Mouse (Mus musculus) midbrain, embryonic 14.5 days (tissue): ENCODE data around the gene Wipf2. TPM values are rescaled to one million over a fixed set of nuclear protein-coding genes. Genes with fewer than 3 reads are reported as not detected.

Source experiments
- ATAC-seq: fragments of 200-750 bp; cut with Nextera tagmentation; 2 replicates; pipeline ENCODE4 v1.8.0; 2017; ENCODE audit warnings: moderate number of reproducible peaks, moderate library complexity; ENCODE audit not compliant: low FRiP score, low TSS enrichment
- DNase-seq: peaks from one replicate; pipeline ENCODE4 v3.0.0-alpha.2; 2015
- H3K27ac ChIP-seq: fragments of 300-500 bp; sonication (generic); replicated peaks from 2 replicates; pipeline ENCODE4 v1.5.1; 2014; ENCODE audit warnings: mild to moderate bottlenecking, low read depth, low read length, moderate library complexity
- H3K27me3 ChIP-seq: fragments of 300-500 bp; sonication (generic); 2 replicates; pipeline ENCODE4 v1.6.1; 2014; ENCODE audit warnings: low read length, control low read depth, mixed read lengths; ENCODE audit not compliant: control insufficient read depth, insufficient read depth
- H3K36me3 ChIP-seq: fragments of 300-500 bp; sonication (generic); 2 replicates; pipeline ENCODE4 v1.6.1; 2014; ENCODE audit warnings: low read length, control low read depth; ENCODE audit not compliant: control insufficient read depth, insufficient read depth
- H3K4me1 ChIP-seq: fragments of 300-500 bp; sonication (generic); 2 replicates; pipeline ENCODE4 v1.6.1; 2014; ENCODE audit warnings: mild to moderate bottlenecking, antibody characterized with exemption, low read length, control low read depth; ENCODE audit not compliant: control insufficient read depth, insufficient read depth
- H3K4me2 ChIP-seq: fragments of 300-500 bp; sonication (generic); 2 replicates; pipeline ENCODE4 v1.6.1; 2014; ENCODE audit warnings: mild to moderate bottlenecking, low read length, moderate library complexity
- H3K4me3 ChIP-seq: fragments of 300-500 bp; sonication (generic); replicated peaks from 2 replicates; pipeline ENCODE4 v1.5.1; 2014; ENCODE audit warnings: low read depth, low read length
- H3K9ac ChIP-seq: fragments of 300-500 bp; sonication (generic); replicated peaks from 2 replicates; pipeline ENCODE4 v1.6.1; 2014; ENCODE audit warnings: mild to moderate bottlenecking, low read length, moderate library complexity
- H3K9me3 ChIP-seq: fragments of 300-500 bp; sonication (generic); 2 replicates; pipeline ENCODE4 v1.6.1; 2016; ENCODE audit warnings: low read length, control low read depth, mixed read lengths; ENCODE audit not compliant: control insufficient read depth
- WGBS: fragments of 180-500 bp; shearing (Covaris S2); extraction: QIAGEN DNeasy Blood & Tissue Kit; methylation state at CpG from one replicate; pipeline ENCODE4 v1.1.7; 2014; 5-methylcytosine and 5-hydroxymethylcytosine counted together
- polyA plus RNA-seq: library from polyadenylated mRNA; unstranded; fragments of >200 nt; fragmentation: Nextera tagmentation; extraction: Ambion mirVana; gene quantifications from 2 replicates; pipeline ENCODE4 v1.2.1, GENCODE M21; 2014

The Wipf2 gene
- polyA plus RNA-seq, 1 experiment from 2014 or later = 5.4 TPM

DNA sequence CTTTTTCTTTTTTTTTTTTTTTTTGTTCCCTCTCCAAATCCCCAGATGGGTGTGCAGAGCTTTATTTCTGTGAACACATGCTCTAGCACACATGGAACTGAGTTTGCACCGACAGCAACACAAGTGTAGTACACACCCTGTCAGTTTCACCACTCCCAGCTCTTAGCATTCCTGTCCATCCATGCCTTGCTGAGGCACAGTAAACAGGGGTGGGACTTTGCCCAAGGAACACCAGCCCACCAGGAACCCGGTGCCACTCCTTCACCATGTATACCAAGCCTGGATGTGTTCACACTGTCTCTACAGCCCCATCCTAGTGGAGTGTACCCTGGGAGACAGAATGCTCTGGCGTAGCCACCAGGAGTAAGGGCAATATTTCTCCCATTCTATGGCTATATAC is 27.7 kb upstream of the Wipf2 start:
- DNase-seq (no peak), ATAC-seq (no peak)
- Histone ChIP-seq H3K27me3 (no peaks in the 10 kb centered on the region), H3K4me1 (peaks cover 20% of the 10 kb centered on the region), H3K36me3 (peaks cover 39% of the 10 kb centered on the region), H3K9ac (no peak overlapping the region), H3K4me3 (no peak overlapping the region; the same call in 1 of the 2 replicates), H3K4me2 (no peak overlapping the region), H3K27ac (no peak overlapping the region), H3K9me3 (no peaks in the 10 kb centered on the region)
- WGBS = 66% methylated on average over 3 of the region's 3 CpGs

DNA sequence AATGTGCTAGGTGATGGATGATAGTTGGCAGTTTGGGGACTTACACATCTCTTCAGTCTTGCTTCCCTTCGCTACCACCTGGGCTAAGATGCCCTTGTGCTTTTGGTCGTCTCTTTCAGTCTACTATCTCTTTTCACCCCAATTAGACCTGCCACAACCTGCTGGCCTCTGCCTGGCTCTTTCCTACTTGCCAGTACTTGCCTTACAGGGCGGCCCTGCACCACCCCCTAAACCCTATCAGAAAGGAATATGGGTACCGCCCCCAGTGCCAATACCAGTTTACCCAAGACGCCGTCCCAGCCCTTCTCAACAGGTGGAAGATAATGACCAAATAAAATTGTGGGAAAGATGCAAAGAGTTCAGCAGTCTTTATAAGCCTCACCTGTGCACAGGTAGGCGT is 27.3 kb upstream of the Wipf2 start:
- ATAC-seq (0 out of 2 replicates have a peak, but pooled peaks have one; percentile 25), DNase-seq (no peak)
- Histone ChIP-seq H3K4me3 (peak overlapping the region; percentile 73), H3K4me2 (peak overlapping the region; percentile 97), H3K27me3 (no peaks in the 10 kb centered on the region), H3K27ac (peak overlapping the region; percentile 73; the same call in 1 of the 2 replicates), H3K9ac (no peak overlapping the region; the same call in 1 of the 2 replicates), H3K4me1 (peaks cover 20% of the 10 kb centered on the region), H3K36me3 (peaks cover 36% of the 10 kb centered on the region), H3K9me3 (no peaks in the 10 kb centered on the region)
- 31% methylated on average over 7 of the region's 7 CpGs for WGBS

DNA sequence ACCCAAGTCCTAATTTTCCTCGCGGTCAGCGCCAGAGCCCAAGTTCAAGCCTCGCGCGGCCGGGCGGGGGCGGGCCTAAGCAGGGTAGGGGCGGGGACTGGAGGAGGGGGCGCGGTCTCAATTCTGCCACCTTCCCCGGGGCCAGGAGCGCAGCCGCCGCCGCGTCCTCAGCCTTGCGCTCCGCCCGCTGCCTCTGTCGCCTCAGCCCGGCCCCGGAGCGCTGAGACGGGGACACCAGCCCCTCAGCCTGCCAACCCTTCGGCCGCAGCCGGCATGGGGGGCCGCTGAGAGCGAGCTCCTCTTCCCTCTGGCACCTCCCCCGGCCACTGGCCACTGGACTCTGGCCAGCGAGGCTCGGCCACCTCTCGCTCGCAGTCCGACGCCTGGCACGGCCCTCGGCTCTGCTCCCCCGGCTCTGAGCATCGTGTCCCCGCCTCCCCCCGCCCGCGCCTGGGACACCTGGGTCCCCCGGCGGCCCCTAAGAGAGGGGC is 26.7 kb upstream of the Wipf2 start, which contains the start of gene Rapgefl1:
Gene Rapgefl1, plus strand, starts transcription at position 135 of the 491 bp plus-strand sequence.
- Histone ChIP-seq H3K9ac (peak within 1 kb of the TSS; percentile 73), H3K4me2 (peak within 1 kb of the TSS; percentile 97), H3K27ac (peak within 1 kb of the TSS; percentile 73), H3K4me3 (peak within 1 kb of the TSS; percentile 73), H3K27me3 (no peaks in the 10 kb centered on the region), H3K4me1 (peaks cover 20% of the 10 kb centered on the region), H3K9me3 (no peaks in the 10 kb centered on the region), H3K36me3 (peaks cover 30% of the 10 kb centered on the region)
- DNase-seq = peak; percentile 89
- WGBS = under 1% methylated on average over 48 of the region's 48 CpGs
- ATAC-seq = peak; percentile 88

DNA sequence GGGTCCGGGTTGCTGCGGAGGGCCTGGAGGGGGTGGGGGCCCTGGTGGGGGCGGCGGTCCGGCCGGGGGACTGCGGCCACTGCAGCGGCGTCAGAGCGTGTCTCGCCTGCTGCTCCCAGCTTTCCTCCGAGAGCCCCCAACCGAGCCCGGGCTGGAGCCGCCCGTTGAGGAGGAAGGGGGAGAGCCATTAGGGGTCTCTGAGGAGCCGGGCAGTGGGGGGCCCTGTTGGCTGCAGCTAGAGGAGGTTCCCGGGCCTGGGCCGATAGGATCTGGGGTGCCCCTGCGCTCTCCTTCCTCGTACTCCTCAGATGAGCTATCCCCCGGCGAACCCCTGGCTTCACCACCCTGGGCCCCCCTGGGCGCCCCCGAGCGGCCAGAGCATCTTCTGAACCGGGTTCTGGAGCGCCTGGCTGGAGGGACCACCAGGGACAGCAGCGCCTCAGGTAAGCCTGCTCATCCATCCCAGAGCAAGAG is 26.2 kb upstream of the Wipf2 start:
- ATAC-seq (peak; percentile 37), DNase-seq (peak; percentile 55)
- peak overlapping the region; percentile 73; the same call in 1 of the 2 replicates for H3K27ac ChIP-seq
- H3K9me3 ChIP-seq = no peaks in the 10 kb centered on the region
- H3K4me3 ChIP-seq = peak overlapping the region; percentile 73
- peaks cover 25% of the 10 kb centered on the region for H3K36me3 ChIP-seq
- WGBS = under 1% methylated on average over 25 of the region's 29 CpGs
- no peaks in the 10 kb centered on the region for H3K27me3 ChIP-seq
- peak overlapping the region; percentile 73 for H3K9ac ChIP-seq
- H3K4me1 ChIP-seq = peaks cover 20% of the 10 kb centered on the region
- H3K4me2 ChIP-seq = peak overlapping the region; percentile 97

DNA sequence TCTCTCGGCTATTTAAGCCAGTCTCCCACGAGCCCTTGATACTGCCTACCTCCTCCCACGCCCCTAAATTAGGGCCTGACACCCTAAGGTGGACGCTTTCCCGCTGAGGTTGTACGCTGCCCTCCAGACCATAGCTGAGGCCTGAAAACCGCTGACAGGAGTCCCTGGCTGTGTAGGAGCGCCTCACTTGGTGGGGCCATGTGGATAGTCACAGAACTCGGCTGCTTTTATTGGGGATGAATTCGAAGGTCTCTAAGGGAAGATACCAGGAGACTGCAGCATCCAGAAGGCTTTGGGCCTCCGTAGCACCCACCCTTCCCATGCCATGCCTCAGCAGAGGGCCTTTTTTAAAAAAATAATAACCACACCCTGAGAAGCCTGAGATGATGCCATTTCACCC is 25.5 kb upstream of the Wipf2 start:
- Histone ChIP-seq H3K4me1 (peaks cover 20% of the 10 kb centered on the region), H3K9me3 (no peaks in the 10 kb centered on the region), H3K4me3 (peak overlapping the region; percentile 73), H3K27ac (no peak overlapping the region), H3K27me3 (no peaks in the 10 kb centered on the region), H3K9ac (peak overlapping the region; percentile 73; the same call in 1 of the 2 replicates), H3K36me3 (peaks cover 18% of the 10 kb centered on the region), H3K4me2 (peak overlapping the region; percentile 97)
- DNase-seq (no peak), ATAC-seq (no peak)
- WGBS = 52% methylated on average over 11 of the region's 11 CpGs

DNA sequence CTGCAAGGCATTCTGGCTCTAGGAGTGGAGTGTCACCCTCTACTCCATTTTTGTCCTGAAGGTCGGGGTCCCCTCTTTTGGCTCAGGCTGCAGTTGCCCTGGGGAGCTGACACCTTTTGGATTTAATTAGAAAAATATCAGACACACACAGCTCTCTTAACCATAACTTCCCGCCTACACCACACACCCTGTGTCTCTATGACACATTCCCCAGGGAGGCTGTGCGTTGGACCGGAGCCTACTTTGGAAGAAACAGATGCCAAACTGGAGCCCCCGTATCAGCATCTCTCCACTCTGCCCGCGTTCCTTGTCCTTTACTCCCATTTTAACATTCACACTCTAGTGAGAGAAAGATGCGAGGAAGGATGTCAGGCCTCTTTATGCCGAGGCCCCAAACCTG is 24.9 kb upstream of the Wipf2 start:
- WGBS = 68% methylated on average over 9 of the region's 9 CpGs
- no peaks in the 10 kb centered on the region for H3K9me3 ChIP-seq
- H3K27me3 ChIP-seq = no peaks in the 10 kb centered on the region
- H3K36me3 ChIP-seq = peaks cover 12% of the 10 kb centered on the region
- H3K4me2 ChIP-seq = peak overlapping the region; percentile 97
- H3K27ac ChIP-seq = no peak overlapping the region
- peaks cover 20% of the 10 kb centered on the region for H3K4me1 ChIP-seq
- no peak overlapping the region for H3K4me3 ChIP-seq
- DNase-seq = no peak
- no peak for ATAC-seq
- H3K9ac ChIP-seq = no peak overlapping the region

DNA sequence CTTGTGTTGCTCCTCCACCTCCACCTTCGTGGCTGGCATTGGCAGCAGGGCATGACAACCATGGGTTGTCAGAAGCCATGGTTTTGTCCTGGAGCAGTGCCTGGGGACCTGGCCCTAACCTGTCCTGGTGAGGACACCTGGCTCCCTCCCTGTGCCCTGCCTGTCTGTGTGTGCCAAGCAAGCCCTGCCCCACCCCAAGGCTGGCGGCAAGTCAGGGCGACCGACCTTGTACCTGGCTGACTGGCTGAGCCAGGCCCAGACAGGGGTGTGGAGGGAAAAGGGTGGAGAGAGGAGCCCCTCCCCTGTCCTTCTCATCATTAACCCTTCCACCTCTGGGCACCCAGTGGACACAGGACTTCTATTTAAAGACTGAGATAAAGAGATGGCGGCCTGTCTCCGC is 24.0 kb upstream of the Wipf2 start:
- Histone ChIP-seq H3K9ac (no peak overlapping the region), H3K4me3 (no peak overlapping the region), H3K4me2 (no peak overlapping the region), H3K27me3 (no peaks in the 10 kb centered on the region), H3K9me3 (no peaks in the 10 kb centered on the region), H3K36me3 (peaks cover 3% of the 10 kb centered on the region; the same call in 1 of the 2 replicates), H3K27ac (no peak overlapping the region), H3K4me1 (peaks cover 19% of the 10 kb centered on the region)
- ATAC-seq = no peak
- DNase-seq = no peak
- 49% methylated on average over 6 of the region's 6 CpGs for WGBS

DNA sequence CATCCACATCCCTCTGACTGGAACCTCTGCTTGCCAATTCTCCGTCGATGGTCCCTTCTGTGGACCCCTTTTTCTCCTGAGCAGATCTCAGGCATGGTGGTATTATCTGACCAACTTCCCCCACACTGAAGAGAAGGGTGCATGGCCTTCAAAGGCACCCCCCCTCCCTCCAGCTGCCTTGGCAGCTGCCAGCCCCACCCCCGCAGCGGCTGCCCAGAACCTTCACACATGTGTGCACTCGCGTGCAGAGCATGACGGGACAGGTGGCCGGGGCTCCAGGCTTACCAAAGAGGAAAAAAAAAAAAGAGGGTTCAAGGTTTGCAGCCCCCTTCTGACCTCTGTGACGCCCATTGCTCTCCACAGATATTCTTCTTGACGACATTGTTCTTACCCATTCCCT is 23.5 kb upstream of the Wipf2 start:
- H3K27me3 ChIP-seq = no peaks in the 10 kb centered on the region
- H3K4me1 ChIP-seq = peaks cover 15% of the 10 kb centered on the region
- no peak overlapping the region for H3K4me2 ChIP-seq
- no peak for DNase-seq
- no peak overlapping the region for H3K9ac ChIP-seq
- H3K36me3 ChIP-seq = no peaks in the 10 kb centered on the region
- ATAC-seq = no peak
- H3K4me3 ChIP-seq = no peak overlapping the region
- H3K9me3 ChIP-seq = no peaks in the 10 kb centered on the region
- 65% methylated on average over 10 of the region's 10 CpGs for WGBS
- H3K27ac ChIP-seq = no peak overlapping the region

DNA sequence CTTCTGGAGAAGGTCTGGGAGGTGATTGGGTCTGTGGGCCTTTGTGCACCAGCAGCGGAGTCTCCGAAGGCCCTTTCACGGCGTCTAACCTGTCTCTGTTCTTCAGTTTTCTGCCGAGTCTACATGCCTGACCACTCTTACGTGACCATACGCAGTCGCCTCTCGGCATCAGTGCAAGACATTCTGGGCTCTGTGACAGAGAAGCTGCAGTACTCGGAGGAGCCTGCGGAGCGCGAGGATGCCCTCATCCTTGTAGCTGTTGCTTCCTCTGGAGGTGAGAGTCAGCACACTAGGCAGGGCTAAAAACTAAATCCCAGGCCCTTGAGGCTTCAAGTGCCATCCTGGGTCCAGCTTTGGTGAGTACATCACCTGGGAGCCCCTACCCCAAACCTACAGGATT is 17.4 kb upstream of the Wipf2 start:
- no peak overlapping the region for H3K27ac ChIP-seq
- ATAC-seq = no peak
- 0 out of 2 replicates have a peak, but pooled peaks cover 3% of the 10 kb centered on the region for H3K27me3 ChIP-seq
- H3K36me3 ChIP-seq = no peaks in the 10 kb centered on the region
- H3K4me2 ChIP-seq = no peak overlapping the region
- 50% methylated on average over 13 of the region's 13 CpGs for whole genome bisulfite sequencing
- H3K9me3 ChIP-seq = no peaks in the 10 kb centered on the region
- no peak for DNase-seq
- H3K9ac ChIP-seq = no peak overlapping the region
- peaks cover 4% of the 10 kb centered on the region; the same call in 1 of the 2 replicates for H3K4me1 ChIP-seq
- H3K4me3 ChIP-seq = no peak overlapping the region
